Mouse (Mus musculus) heart, embryonic 10.5 days (tissue): ENCODE measurements at regions not wholly inside any gene's neighbourhood (a gene's known extent, or its start where the extent isn't known, plus 50 kb on each side); places are given as distances from the start of the nearest gene placed in this dataset.
A peak's percentile ranks its signal among the peaks of the same experiment; 100 is the strongest.

Experiments
- DNase-seq: peaks from one replicate; pipeline ENCODE4 v3.0.0-alpha.2; 2017; ENCODE audit warnings: low spot score
- H3K27ac ChIP-seq: fragments of 300-500 bp; sonication (generic); 2 replicates; pipeline ENCODE4 v1.5.1; 2016; ENCODE audit warnings: mild to moderate bottlenecking
- H3K27me3 ChIP-seq: fragments of 300-500 bp; sonication (generic); 2 replicates; pipeline ENCODE4 v1.6.1; 2016; ENCODE audit warnings: mild to moderate bottlenecking; ENCODE audit not compliant: poor library complexity, insufficient read depth, severe bottlenecking
- H3K36me3 ChIP-seq: fragments of 300-500 bp; sonication (generic); 2 replicates; pipeline ENCODE4 v1.6.1; 2016; ENCODE audit warnings: mild to moderate bottlenecking, moderate library complexity
- H3K4me1 ChIP-seq: fragments of 300-500 bp; sonication (generic); 2 replicates; pipeline ENCODE4 v1.6.1; 2016; ENCODE audit warnings: mild to moderate bottlenecking
- H3K4me3 ChIP-seq: fragments of 300-500 bp; sonication (generic); 2 replicates; pipeline ENCODE4 v1.5.1; 2016; ENCODE audit warnings: mild to moderate bottlenecking, moderate library complexity
- H3K9me3 ChIP-seq: fragments of 300-500 bp; sonication (generic); 2 replicates; pipeline ENCODE4 v1.6.1; 2016; ENCODE audit warnings: mild to moderate bottlenecking, moderate library complexity
- WGBS: fragments of 180-500 bp; shearing (Covaris S2); methylation state at CpG from one replicate; pipeline ENCODE4 v1.1.7; 2016; 5-methylcytosine and 5-hydroxymethylcytosine counted together

DNA sequence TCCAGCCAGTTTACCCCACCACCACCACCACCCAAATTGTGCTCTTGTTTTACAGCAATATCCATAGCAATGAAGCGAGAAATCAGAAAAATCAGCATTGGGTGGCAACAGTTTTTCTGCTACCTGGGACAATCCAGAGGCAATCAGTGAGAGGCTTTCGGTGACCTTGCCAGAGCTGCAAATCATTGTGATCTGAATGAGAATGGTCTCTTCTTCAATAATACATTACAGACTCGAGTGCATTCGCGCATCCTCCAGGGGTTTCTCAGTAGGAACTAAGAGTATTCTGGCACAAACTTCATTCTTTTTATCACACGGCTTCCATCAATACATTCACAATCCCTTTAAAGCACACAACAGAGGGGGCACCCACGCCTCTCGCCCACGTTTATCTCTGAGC is 91.2 kb downstream of the Srek1 start:
- DNase-seq = peak; percentile 31
- WGBS = 78% methylated on average over 9 of the region's 9 CpGs
- H3K4me1 ChIP-seq = no peaks in the 10 kb centered on the region
- H3K36me3 ChIP-seq = no peaks in the 10 kb centered on the region
- no peak overlapping the region for H3K4me3 ChIP-seq
- H3K27me3 ChIP-seq = no peaks in the 10 kb centered on the region
- H3K9me3 ChIP-seq = no peaks in the 10 kb centered on the region
- H3K27ac ChIP-seq = no peak overlapping the region

DNA sequence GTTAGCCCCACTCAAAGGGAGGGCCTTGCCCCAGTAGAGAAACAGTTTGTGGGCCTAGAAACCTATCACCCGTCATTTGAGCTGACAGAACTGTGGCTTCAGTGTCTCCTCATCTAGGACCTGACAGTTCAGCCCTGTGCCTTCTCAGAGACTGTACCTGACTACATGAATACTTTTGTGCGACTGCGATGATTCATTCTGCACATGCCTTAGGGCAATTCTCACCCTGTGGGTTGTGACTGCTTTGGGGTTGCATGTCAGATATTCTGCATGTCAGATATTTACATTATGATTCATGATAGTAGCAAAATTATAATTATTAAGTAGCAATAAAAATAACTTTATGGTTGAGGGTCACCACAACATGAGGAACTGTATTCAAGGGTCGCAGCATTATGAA is 93.7 kb downstream of the Srek1 start:
- 86% methylated on average over 4 of the region's 4 CpGs for WGBS
- Histone ChIP-seq H3K4me3 (no peak overlapping the region), H3K27ac (no peak overlapping the region), H3K4me1 (no peaks in the 10 kb centered on the region), H3K36me3 (no peaks in the 10 kb centered on the region), H3K27me3 (no peaks in the 10 kb centered on the region), H3K9me3 (no peaks in the 10 kb centered on the region)
- peak; percentile 11 for DNase-seq

DNA sequence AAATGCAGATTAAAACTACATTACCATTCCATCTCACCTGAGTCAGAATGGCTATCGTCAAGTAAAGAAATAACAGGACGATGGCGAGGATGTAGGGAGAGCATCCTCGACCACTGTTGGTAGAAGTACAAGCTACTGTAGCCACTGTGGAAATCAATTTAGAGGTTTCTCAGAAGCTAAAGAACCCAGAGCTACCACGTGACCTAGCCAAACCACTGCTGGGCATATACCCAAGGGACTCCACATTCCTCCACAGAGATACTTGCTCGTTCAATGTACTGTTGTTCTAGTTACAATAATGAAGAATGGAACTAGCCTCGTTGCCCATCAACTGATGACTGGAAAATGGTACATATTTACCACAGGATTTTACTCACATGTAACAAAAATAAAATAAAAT is 94.4 kb downstream of the Srek1 start:
- Histone ChIP-seq H3K9me3 (no peaks in the 10 kb centered on the region), H3K4me3 (no peak overlapping the region), H3K4me1 (no peaks in the 10 kb centered on the region), H3K27me3 (no peaks in the 10 kb centered on the region), H3K36me3 (no peaks in the 10 kb centered on the region), H3K27ac (no peak overlapping the region)
- 84% methylated on average over 7 of the region's 7 CpGs for WGBS
- peak; percentile 42 for DNase-seq

DNA sequence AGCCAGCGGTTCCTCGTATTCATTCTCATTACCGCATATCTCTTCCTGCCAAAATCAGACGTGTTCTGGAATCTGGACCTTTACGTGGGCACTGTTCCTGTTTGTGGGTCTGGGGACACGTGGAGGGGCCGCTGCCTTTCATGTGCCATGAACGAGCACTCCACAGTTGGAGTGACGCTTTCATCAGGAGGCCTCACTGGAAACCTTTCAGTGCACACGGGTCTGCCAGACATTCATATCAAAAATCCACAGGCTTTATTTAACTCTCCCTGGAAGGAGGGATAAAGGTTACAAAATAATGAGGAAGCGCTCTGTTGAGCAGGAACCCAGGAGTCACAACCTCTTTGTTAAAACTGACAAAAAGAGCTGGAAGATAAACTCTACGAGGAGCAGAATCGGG is 97.6 kb downstream of the Srek1 start:
- H3K27me3 ChIP-seq = no peaks in the 10 kb centered on the region
- 77% methylated on average over 13 of the region's 13 CpGs for WGBS
- no peaks in the 10 kb centered on the region for H3K36me3 ChIP-seq
- peak; percentile 20 for DNase-seq
- H3K9me3 ChIP-seq = no peaks in the 10 kb centered on the region
- no peaks in the 10 kb centered on the region for H3K4me1 ChIP-seq
- no peak overlapping the region for H3K4me3 ChIP-seq
- no peak overlapping the region for H3K27ac ChIP-seq

DNA sequence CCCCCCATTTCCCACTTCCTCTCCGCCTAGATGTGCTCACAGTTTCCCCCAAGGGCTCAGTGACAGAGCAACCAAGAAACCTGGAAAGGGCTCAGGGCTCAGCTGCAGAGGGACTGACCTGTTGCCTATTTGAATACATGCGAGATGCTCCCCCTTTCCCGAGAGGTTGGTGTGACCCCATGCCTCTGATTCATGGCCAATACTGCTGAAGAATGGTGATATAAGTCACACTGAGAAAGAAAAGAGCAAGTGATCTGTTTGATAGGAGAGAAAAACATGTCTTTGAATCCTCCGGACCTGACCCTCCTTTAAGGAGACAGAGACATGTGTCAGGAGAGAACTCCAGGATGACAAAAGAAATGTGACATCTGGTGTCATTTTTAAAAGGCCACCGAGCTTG is 98.2 kb downstream of the Srek1 start:
- 77% methylated on average over 5 of the region's 5 CpGs for WGBS
- H3K9me3 ChIP-seq = no peaks in the 10 kb centered on the region

DNA sequence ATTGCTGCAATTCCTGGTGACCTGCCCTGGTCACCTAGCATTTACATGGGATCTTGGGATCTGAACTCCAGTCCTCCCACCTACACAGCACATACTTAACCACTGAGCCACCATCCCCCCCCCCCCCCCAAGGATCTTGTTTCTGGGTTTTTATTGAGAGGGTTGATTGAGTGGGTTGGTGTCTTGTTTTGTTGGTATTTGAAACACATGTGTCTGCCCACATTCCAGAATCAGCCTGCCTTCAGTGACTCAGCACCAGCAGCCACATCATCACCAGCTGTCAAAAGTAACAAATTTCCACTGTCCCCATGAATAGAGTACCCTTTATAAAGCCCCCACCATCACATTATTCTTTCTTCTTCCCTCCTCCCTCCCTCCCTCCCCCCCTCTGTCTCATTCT is 103.8 kb downstream of the Srek1 start:
- Histone ChIP-seq H3K36me3 (no peaks in the 10 kb centered on the region), H3K4me3 (no peak overlapping the region), H3K27ac (no peak overlapping the region), H3K4me1 (no peaks in the 10 kb centered on the region), H3K27me3 (no peaks in the 10 kb centered on the region), H3K9me3 (no peaks in the 10 kb centered on the region)
- DNase-seq = peak; percentile 41

More for the DNA sequence above, 98.2 kb downstream of the Srek1 start:
- peak; percentile 43 for DNase-seq
- no peaks in the 10 kb centered on the region for H3K4me1 ChIP-seq
- H3K36me3 ChIP-seq = no peaks in the 10 kb centered on the region
- H3K27me3 ChIP-seq = no peaks in the 10 kb centered on the region
- H3K4me3 ChIP-seq = no peak overlapping the region
- no peak overlapping the region for H3K27ac ChIP-seq

DNA sequence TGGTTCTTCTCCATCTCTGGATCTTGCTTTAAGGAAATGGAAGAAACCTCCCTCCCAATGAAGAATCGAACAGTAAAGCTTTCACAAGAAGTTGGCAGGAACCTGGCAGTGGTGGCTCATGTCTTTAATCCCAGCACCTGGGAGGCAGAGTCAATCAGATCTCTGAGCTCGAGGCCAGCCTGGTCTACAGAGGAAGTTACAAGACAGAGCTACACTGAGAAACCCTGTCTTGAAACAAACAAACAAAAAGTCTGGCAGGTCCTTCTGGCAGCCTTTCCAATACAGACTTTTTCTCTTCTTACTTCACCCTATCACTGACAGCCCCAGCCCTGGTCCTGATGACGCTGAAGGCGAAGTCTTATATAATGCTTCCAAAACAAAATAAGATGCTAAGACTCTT is 104.6 kb downstream of the Srek1 start:
- H3K27me3 ChIP-seq = no peaks in the 10 kb centered on the region
- WGBS = 90% methylated on average over 4 of the region's 4 CpGs
- H3K4me3 ChIP-seq = no peak overlapping the region
- no peaks in the 10 kb centered on the region for H3K9me3 ChIP-seq
- no peaks in the 10 kb centered on the region for H3K4me1 ChIP-seq
- no peak overlapping the region for H3K27ac ChIP-seq
- peak; percentile 59 for DNase-seq
- H3K36me3 ChIP-seq = no peaks in the 10 kb centered on the region

- H3K27me3 ChIP-seq = no peaks in the 10 kb centered on the region
- no peak overlapping the region for H3K27ac ChIP-seq
- 83% methylated on average over 2 of the region's 2 CpGs for WGBS
- no peaks in the 10 kb centered on the region for H3K36me3 ChIP-seq
- no peaks in the 10 kb centered on the region for H3K4me1 ChIP-seq
- no peaks in the 10 kb centered on the region for H3K9me3 ChIP-seq
- H3K4me3 ChIP-seq = no peak overlapping the region
- DNase-seq = no peak
Observed at GRCm38 (mm10) chr13:103667749-103668148, 106.7 kb downstream of the Srek1 start.

DNA sequence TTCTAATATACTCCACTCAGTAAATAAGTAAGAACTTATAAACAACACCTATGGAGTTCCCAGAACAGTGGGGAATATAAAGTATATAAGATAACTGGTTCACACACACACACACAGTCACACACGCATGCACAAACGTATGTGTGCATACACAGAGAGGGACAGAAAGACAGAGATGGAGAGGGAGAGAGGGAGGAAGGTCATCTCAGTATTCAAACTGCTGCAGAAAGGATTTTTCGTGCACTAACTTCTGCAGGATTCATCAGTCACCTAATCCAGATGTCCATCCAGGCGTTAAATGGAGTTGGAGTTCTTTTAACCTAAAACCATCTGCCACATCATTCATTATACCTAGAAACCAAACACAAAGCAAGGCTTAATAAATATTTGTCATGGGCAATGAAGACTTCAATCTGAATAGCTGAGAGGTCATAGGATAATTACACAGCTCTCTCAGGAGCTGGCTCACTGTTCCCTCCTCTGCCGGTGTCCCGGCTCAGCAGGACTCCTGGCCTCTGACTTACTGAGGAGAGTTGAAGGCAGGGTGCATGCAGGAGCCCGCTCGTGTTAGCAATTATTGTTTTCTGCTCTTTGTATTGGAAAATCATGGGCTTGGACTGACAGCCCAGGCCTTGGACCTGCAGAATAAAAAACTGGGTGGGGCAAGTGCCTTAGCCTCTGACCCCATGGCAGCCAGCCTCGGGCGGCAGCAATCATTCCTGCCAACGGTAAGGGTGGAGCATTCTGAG is 114.0 kb downstream of the Srek1 start:
- 64% methylated on average over 11 of the region's 11 CpGs for WGBS
- Histone ChIP-seq H3K9me3 (no peaks in the 10 kb centered on the region), H3K27me3 (no peaks in the 10 kb centered on the region), H3K4me1 (peaks cover 5% of the 10 kb centered on the region; the same call in 1 of the 2 replicates), H3K27ac (no peak overlapping the region), H3K4me3 (no peak overlapping the region), H3K36me3 (no peaks in the 10 kb centered on the region)
- no peak for DNase-seq

DNA sequence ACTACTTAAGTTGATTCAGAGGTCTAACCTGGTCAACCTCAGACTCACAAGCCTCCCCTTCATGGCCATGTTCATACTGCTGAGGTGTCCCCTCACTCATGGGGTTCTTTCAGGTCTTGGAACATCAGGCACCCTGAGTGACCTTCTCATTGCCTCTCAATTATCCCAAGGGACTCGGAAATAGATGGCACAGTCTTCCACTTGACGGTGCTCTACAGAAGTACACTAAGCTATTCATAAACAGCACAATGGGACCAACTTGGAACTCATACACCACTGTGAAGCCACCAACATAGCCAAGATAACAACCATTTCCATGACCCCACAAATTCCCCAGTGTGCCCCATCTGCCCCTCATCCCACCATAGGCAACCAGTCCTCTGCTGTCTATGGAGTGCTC is 118.4 kb downstream of the Srek1 start:
- H3K27ac ChIP-seq = no peak overlapping the region
- no peaks in the 10 kb centered on the region for H3K27me3 ChIP-seq
- no peak overlapping the region for H3K4me3 ChIP-seq
- WGBS = 84% methylated on average over 2 of the region's 2 CpGs
- H3K4me1 ChIP-seq = peaks cover 5% of the 10 kb centered on the region; the same call in 1 of the 2 replicates
- H3K36me3 ChIP-seq = no peaks in the 10 kb centered on the region
- H3K9me3 ChIP-seq = no peaks in the 10 kb centered on the region
- DNase-seq = no peak

GRCm38 (mm10) chr13:103653216-103653615 is 121.2 kb downstream of the Srek1 start:
- H3K9me3 ChIP-seq = no peaks in the 10 kb centered on the region
- DNase-seq = peak; percentile 66
- no peaks in the 10 kb centered on the region for H3K27me3 ChIP-seq
- no peaks in the 10 kb centered on the region for H3K36me3 ChIP-seq
- H3K27ac ChIP-seq = no peak overlapping the region
- no peaks in the 10 kb centered on the region for H3K4me1 ChIP-seq
- no peak overlapping the region for H3K4me3 ChIP-seq
- 72% methylated on average over 4 of the region's 4 CpGs for WGBS

DNA sequence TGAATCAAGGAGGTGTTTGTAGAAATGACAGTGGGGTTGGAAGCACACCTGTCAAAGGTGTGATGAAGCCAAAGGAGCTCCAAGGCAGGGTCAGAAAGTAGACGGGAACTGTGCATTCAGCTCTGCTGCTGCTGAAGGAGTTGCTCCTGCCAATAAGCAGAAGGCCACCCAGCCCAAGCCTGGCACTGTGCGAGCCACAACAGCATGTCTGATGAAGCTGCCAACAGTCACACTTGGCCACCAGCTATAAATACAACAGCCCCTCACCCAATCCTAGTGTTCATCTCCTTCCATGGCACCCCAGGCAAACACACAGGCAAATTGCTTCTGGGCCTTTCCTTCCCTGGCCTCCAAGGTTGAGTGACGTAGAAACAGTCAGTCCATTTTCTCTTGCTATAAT is 125.0 kb downstream of the Srek1 start:
- Histone ChIP-seq H3K9me3 (no peaks in the 10 kb centered on the region), H3K4me3 (no peak overlapping the region), H3K27ac (no peak overlapping the region), H3K27me3 (no peaks in the 10 kb centered on the region), H3K36me3 (no peaks in the 10 kb centered on the region), H3K4me1 (no peaks in the 10 kb centered on the region)
- DNase-seq = peak; percentile 30
- 84% methylated on average over 3 of the region's 3 CpGs for WGBS

- Histone ChIP-seq H3K4me3 (no peak overlapping the region), H3K9me3 (no peaks in the 10 kb centered on the region), H3K36me3 (no peaks in the 10 kb centered on the region), H3K4me1 (peaks cover 9% of the 10 kb centered on the region; the same call in 1 of the 2 replicates), H3K27ac (no peak overlapping the region), H3K27me3 (no peaks in the 10 kb centered on the region)
- 71% methylated on average over 4 of the region's 4 CpGs for WGBS
- no peak for DNase-seq
Observed at GRCm38 (mm10) chr13:103648016-103648415, 126.4 kb downstream of the Srek1 start.

GRCm38 (mm10) chr13:103646035-103646434 is 128.4 kb downstream of the Srek1 start:
- 42% methylated on average over 4 of the region's 4 CpGs for WGBS
- no peaks in the 10 kb centered on the region for H3K27me3 ChIP-seq

More at GRCm38 (mm10) chr13:103646035-103646434, 128.4 kb downstream of the Srek1 start:
- Histone ChIP-seq H3K4me3 (no peak overlapping the region), H3K4me1 (peaks cover 9% of the 10 kb centered on the region; the same call in 1 of the 2 replicates), H3K36me3 (no peaks in the 10 kb centered on the region), H3K9me3 (no peaks in the 10 kb centered on the region), H3K27ac (no peak overlapping the region)
- DNase-seq = no peak
